8 mouse cellular contexts compared by ENCODE assay signal in genomic region chr9:107586974-107587832, GRCm38 (mm10). TPM values are rescaled to one million over a fixed set of nuclear protein-coding genes. Genes with fewer than 3 reads are reported as not detected.
DNase-seq lines count a peak whose midpoint lies in the region; ATAC-seq and TF ChIP-seq lines count a peak whose summit lies in the region.

Gene Ifrd2 (plus strand): TSS chr9:107587642.

- no peaks in the 10 kb centered on the region for H3K27me3 ChIP-seq in embryonic facial prominence, embryonic 13.5 days
- H3K27me3 ChIP-seq in kidney, adult 2 months (replicated peaks; ENCODE audit: control insufficient read depth, insufficient read depth, low read length), result no peaks in the 10 kb centered on the region
- no peaks in the 10 kb centered on the region for H3K27me3 ChIP-seq in limb, embryonic 12.5 days
- H3K27me3 ChIP-seq in midbrain, embryonic 15.5 days (replicated peaks), result no peaks in the 10 kb centered on the region
- H3K27me3 ChIP-seq in spleen, adult 2 months (ENCODE audit: control insufficient read depth, insufficient read depth, low read length), result no peaks in the 10 kb centered on the region

- TF ChIP-seq POLR2A in kidney, adult 2 months (IDR thresholded peaks at IDR 0.05; ENCODE audit: low read depth, low read length), result no peak
- peak; percentile 70 for TF ChIP-seq POLR2A in spleen, adult 2 months (IDR thresholded peaks at IDR 0.05; ENCODE audit: low read depth, low read length)

- peak within 1 kb of the TSS; percentile 7; the same call in 1 of the 2 replicates for H3K27ac ChIP-seq in embryonic facial prominence, embryonic 13.5 days
- peak within 1 kb of the TSS; percentile 67 for H3K27ac ChIP-seq in kidney, adult 2 months (ENCODE audit: insufficient read depth, low read depth, low read length)
- H3K27ac ChIP-seq in limb, embryonic 12.5 days, result no peak within 1 kb of the TSS
- H3K27ac ChIP-seq in midbrain, embryonic 15.5 days, result no peak within 1 kb of the TSS
- H3K27ac ChIP-seq in spleen, adult 2 months (ENCODE audit: insufficient read depth, low read length), result peak within 1 kb of the TSS; percentile 44; the same call in 1 of the 2 replicates

- ATAC-seq in embryonic facial prominence, embryonic 13.5 days (ENCODE audit: insufficient number of reproducible peaks, insufficient read depth, low FRiP score, low TSS enrichment, low read depth), result peak; percentile 93
- ATAC-seq in limb, embryonic 12.5 days (ENCODE audit: insufficient number of reproducible peaks, insufficient read depth, low FRiP score, low TSS enrichment, low read depth), result peak; percentile 94
- ATAC-seq in midbrain, embryonic 15.5 days (replicated peaks), result peak; percentile 96

- peak; percentile 94 for DNase-seq in 3134 (ENCODE audit: extremely low read depth, insufficient read length, low spot score)
- peak; percentile 96 to 97 for DNase-seq in adrenal gland, postnatal 36 days
- peak; percentile 99 for DNase-seq in heart, adult 18-20 months
- DNase-seq in kidney, adult 2 months, result peak; percentile 100
- DNase-seq in spleen, adult 2 months (ENCODE audit: low read depth in 1 of 2, low spot score in 2 of 2), result peak; percentile 99

- H3K9ac ChIP-seq in embryonic facial prominence, embryonic 13.5 days, result peak within 1 kb of the TSS; percentile 73
- H3K9ac ChIP-seq in limb, embryonic 12.5 days (replicated peaks), result peak within 1 kb of the TSS; percentile 62
- peak within 1 kb of the TSS; percentile 46 for H3K9ac ChIP-seq in midbrain, embryonic 15.5 days

- peak within 1 kb of the TSS; percentile 70 for H3K4me2 ChIP-seq in embryonic facial prominence, embryonic 13.5 days
- peak within 1 kb of the TSS; percentile 81 for H3K4me2 ChIP-seq in limb, embryonic 12.5 days
- H3K4me2 ChIP-seq in midbrain, embryonic 15.5 days, result peak within 1 kb of the TSS; percentile 65

- peak within 1 kb of the TSS; percentile 72 for H3K4me3 ChIP-seq in embryonic facial prominence, embryonic 13.5 days
- H3K4me3 ChIP-seq in kidney, adult 2 months (ENCODE audit: insufficient read depth, low read depth, low read length), result peak within 1 kb of the TSS; percentile 74
- peak within 1 kb of the TSS; percentile 75 for H3K4me3 ChIP-seq in limb, embryonic 12.5 days (replicated peaks)
- H3K4me3 ChIP-seq in midbrain, embryonic 15.5 days, result peak within 1 kb of the TSS; percentile 60
- H3K4me3 ChIP-seq in spleen, adult 2 months (ENCODE audit: extremely low read depth, insufficient read depth, insufficient read length), result peak within 1 kb of the TSS; percentile 85

- 13% methylated on average over 46 of the region's 46 CpGs for WGBS in embryonic facial prominence, embryonic 13.5 days
- WGBS in kidney, adult 2 months, result 10% methylated on average over 46 of the region's 46 CpGs
- 14% methylated on average over 46 of the region's 46 CpGs for WGBS in limb, embryonic 12.5 days
- 15% methylated on average over 46 of the region's 46 CpGs for WGBS in midbrain, embryonic 15.5 days
- 11% methylated on average over 46 of the region's 46 CpGs for WGBS in spleen, adult 2 months

- no peak for TF ChIP-seq CTCF in kidney, adult 2 months (conservative IDR thresholded peaks at IDR 0.05; ENCODE audit: insufficient read depth, insufficient read length, low read depth, low read length)
- TF ChIP-seq CTCF in spleen, adult 2 months (IDR thresholded peaks at IDR 0.05; ENCODE audit: extremely low read depth, insufficient read depth, insufficient read length, insufficient replicate concordance), result no peak

- H3K4me1 ChIP-seq in embryonic facial prominence, embryonic 13.5 days, result peaks cover 12% of the 10 kb centered on the region
- H3K4me1 ChIP-seq in kidney, adult 2 months (ENCODE audit: control insufficient read depth, insufficient read depth, low read length), result peaks cover 26% of the 10 kb centered on the region; the same call in 1 of the 2 replicates
- peaks cover 11% of the 10 kb centered on the region for H3K4me1 ChIP-seq in limb, embryonic 12.5 days (replicated peaks)
- H3K4me1 ChIP-seq in midbrain, embryonic 15.5 days, result peaks cover 16% of the 10 kb centered on the region
- H3K4me1 ChIP-seq in spleen, adult 2 months (ENCODE audit: control insufficient read depth, insufficient read depth, insufficient read length), result peaks cover 4% of the 10 kb centered on the region; the same call in 1 of the 2 replicates

- no peaks in the 10 kb centered on the region for H3K9me3 ChIP-seq in embryonic facial prominence, embryonic 13.5 days
- no peaks in the 10 kb centered on the region for H3K9me3 ChIP-seq in limb, embryonic 12.5 days
- H3K9me3 ChIP-seq in midbrain, embryonic 15.5 days, result no peaks in the 10 kb centered on the region

- peaks cover 46% of the 10 kb centered on the region for H3K36me3 ChIP-seq in embryonic facial prominence, embryonic 13.5 days
- no peaks in the 10 kb centered on the region for H3K36me3 ChIP-seq in kidney, adult 2 months (ENCODE audit: control insufficient read depth, insufficient read depth, low read length)
- peaks cover 46% of the 10 kb centered on the region for H3K36me3 ChIP-seq in limb, embryonic 12.5 days
- H3K36me3 ChIP-seq in midbrain, embryonic 15.5 days (replicated peaks), result peaks cover 7% of the 10 kb centered on the region; the same call in 1 of the 2 replicates
- peaks cover 22% of the 10 kb centered on the region for H3K36me3 ChIP-seq in spleen, adult 2 months (ENCODE audit: control insufficient read depth, insufficient read depth, low read length)

RNA-seq across cellular contexts. Expression of gene Ifrd2, which starts in this region (rescaled TPM):
- 10 to 100 TPM; 37.8 to 43.1 TPM for total RNA-seq in adrenal gland, postnatal 36 days (2021)
- polyA plus RNA-seq in embryonic facial prominence, embryonic 13.5 days (2015; fragmentation: Nextera tagmentation; extraction: Ambion mirVana), result 39.3 and 54.2 TPM in 2 replicates
- 10 to 100 TPM; 48.5 to 48.8 TPM for total RNA-seq in heart, adult 18-20 months (2021)
- 50.5 and 57.8 TPM in 2 replicates for polyA plus RNA-seq in kidney, adult 2 months (2012; rRNA removed)
- 38.5 and 40.2 TPM in 2 replicates for polyA plus RNA-seq in limb, embryonic 12.5 days (2016; fragmentation: Nextera tagmentation; extraction: Ambion mirVana)
- 14.5 and 16.9 TPM in 2 replicates for polyA plus RNA-seq in midbrain, embryonic 15.5 days (2015; fragmentation: Nextera tagmentation; extraction: Ambion mirVana)
- polyA plus RNA-seq in spleen, adult 2 months (2012; rRNA removed), result 71.2 and 78.3 TPM in 2 replicates

Comparison
In these comparisons a context has a peak if more than half of its experiments do, and no peak if none do; other contexts are left out.
1. H3K27ac ChIP-seq: peak in embryonic facial prominence, embryonic 13.5 days (single experiment), kidney, adult 2 months (single experiment) and spleen, adult 2 months (single experiment); none in limb, embryonic 12.5 days (single experiment) and midbrain, embryonic 15.5 days (single experiment).
2. Peak in every context shown above with its lines, with median percentiles within 50 percentile points of each other: DNase-seq, ATAC-seq, H3K4me2 ChIP-seq, H3K4me3 ChIP-seq and H3K9ac ChIP-seq.